Mouse (Mus musculus) gastrocnemius, postnatal 4 days (tissue): ENCODE results near the gene Atp9a. TPM values are rescaled to one million over a fixed set of nuclear protein-coding genes. Genes with fewer than 3 reads are reported as not detected.

Experiments
- DNase-seq, 2 experiments: peaks; one replicate each; pipeline ENCODE4 v3.0.0; 2021 to 2022; ENCODE audit warnings: low spot score in 2 of 2, mixed read lengths in 2 of 2
- total RNA-seq, 2 experiments: library from RNA; stranded (reverse); gene quantifications; 2 replicates each; pipeline ENCODE4 v1.2.3; 2021

Gene Atp9a
- total RNA-seq, 2 experiments from 2014 or later: 69.3 to 86.1 TPM

DNA sequence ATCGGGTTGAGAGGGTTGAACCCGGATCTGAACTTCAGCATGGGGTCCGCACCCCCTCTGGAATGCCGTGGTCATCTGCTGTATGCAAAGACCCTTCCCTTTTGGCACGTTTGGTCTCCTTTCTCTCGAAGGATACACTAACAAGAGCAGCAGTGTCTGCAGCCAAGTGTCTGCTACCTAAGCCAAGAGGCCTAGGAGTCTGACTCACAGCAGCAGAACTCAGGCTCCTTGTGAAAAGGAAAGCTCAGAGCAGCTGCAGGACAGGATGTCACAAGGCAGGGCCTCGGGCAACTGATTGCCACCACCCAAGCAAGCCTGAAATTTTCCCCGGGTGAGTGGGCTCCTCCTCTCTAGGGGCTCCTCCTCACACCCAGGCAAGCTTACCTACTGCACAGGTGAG, 94.0 kb downstream of the Atp9a start:
- no peak for DNase-seq

DNA sequence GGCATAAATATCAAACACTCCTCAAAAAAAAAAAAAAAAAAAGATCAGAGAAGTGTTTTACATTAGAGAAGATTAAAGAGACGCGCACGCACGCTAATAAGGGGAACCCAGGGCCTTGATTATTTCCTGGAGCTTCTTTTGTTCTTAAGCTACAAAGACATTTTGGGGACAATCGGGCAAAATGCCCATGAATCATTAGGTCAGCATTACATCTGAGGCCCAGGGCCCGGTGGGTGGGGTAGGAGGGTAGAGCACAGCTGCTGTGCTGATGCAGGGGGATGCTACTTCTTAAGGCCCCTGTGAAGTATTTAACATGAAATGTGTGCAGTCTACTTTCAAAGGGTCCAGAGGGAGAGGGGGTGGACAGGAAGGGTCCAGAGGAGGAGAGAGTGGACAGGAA, 97.4 kb downstream of the Atp9a start:
- DNase-seq: no peak

DNA sequence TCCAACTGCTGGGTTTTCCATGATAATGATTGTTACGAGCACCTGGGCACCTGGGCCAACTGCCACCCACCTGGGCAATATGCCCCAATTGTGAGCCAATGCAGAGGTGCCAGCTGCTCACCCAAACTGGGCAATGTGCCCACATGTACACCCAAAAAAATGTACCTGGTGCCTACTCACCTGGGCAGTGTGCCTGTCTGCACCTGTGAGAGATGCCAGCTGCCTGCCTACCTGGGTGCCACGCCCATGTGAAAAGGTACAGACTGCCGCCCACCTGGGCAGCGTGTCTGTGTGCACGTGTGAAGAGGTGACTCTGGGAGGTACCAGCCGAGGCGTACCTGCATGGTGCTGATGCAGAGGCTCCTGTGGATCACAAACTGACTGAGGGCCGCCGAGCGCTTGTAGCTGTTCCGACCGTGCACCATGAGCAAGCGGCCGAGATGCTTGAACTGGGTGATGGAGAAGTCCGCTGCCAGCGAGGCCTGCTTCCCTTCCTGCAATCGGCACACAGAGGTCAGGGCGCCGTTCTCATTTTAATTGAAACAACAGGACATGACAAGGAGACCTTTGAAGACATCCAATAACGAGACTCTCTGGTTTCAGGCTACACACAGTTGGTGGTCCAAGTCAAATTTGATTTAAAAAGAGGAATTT, 98.6 kb downstream of the Atp9a start:
- no peak for DNase-seq

DNA sequence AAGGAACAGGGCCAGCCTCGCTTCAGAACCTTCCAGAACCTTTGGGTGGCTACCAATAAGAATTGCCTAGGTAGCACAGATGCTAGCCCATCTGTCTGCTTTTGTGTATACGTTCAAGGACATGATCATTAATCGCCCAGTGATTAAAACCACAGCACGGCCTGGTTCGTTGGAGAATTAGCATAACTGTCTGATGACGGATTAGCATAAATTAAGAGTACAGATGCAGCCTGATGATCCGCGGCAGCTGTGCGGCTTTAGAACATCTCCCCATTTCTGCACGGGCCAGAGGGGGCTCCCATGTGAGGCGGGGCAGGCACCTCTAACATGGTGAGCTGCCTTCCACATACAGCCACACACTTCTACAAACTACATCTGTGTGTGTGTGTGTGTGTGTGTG, 100.0 kb downstream of the Atp9a start:
- no peak for DNase-seq

DNA sequence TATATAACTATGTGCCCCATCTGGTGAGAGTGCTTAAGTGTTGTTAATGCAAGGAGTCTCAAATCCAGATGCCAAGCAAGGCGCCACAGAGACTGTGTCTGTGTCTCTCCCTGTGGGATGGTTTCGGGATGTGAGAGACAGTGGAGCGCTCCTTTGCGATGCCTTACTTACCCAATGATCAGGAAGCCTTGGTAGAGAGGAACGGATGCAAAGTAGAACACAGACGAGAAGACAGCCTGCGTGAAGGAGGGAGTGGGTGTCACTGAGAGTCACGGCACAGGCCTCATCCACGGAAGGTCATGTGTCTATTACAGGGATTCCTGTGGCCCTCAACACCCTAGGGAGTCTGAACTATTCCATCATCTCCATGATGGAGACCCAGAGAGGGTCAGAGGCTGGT, 101.7 kb downstream of the Atp9a start:
- no peak for DNase-seq

DNA sequence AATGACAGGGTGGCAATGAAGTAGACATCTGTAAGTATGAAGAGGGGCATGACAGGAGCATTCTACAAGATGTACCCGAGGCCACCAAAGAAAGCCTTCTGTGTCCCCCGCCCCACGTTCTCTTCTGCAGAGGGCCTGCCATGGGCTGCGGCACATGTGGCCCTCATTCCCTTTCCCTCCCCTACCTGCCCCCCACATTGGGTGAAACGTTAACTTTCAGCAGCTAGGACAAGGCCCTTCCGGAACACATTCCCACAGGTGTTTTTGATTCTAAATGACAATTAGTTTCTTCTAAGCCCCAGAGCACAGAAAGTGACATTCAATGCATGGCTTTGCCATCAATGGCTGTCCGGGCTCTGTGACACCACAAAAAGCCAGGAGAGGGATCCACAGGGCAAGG, 107.3 kb downstream of the Atp9a start:
- DNase-seq: no peak

DNA sequence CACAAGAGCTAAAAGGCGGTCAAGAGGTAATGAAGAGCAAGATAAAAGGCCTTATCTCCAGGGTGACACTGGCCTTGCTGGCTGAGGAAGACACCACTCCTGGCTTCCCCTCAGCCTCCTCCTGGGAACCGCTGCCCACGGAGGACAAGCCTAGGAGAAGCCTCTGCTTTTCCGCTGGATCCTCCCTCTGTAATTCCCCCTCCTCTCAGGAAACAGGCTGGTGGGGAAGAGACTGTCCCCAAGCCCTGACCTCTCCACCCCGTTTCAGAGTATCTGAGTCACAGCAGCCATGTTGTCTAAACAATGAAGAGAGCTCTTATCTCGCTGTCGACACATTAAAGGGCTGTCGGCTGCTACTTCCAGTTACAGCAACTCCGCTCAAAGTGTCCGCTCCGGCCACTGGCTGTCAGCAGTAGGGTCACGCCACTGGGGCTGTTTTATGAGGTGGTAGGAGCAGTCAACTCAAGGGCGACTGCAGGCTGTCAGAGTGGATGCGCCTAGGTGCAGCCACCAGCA, 108.8 kb downstream of the Atp9a start:
- DNase-seq: no peak

DNA sequence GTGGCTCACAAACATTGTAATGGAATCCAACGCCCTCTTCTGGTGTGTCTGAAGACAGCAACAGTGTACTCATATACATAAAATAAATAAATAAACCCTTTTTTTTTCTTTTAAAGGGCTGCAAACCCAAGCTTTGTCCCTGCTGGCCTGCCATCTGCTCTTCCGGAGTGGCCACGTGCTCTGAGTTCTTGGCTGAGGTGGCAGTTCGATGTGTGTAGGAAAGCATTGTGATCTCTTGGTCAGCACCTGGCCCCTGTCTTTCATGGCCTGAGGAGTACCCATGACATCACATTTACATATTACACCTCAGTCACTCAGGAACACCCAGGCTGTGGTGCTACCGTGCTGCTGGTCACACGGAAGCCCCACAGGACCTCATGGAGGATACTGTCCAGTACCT, 109.7 kb downstream of the Atp9a start:
- DNase-seq: no peak

DNA sequence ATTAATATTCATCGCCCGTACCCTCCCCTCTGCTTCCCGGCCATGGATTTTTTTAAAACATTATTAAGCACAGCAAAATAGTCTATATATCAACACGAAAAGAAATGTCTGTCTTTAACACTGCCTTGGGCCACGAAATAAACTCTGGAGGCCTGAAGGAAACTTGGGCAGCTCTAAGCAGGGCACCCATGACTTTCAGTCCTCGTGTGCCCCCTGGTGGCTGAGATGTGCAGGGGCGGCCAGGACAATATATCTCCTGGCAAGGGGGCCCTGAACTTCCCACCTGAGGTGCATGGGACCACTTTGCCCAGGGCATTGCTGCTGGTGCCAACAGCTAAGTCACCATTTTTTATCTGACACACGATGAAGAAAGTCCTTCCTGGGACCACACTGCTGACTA, 113.4 kb downstream of the Atp9a start:
- DNase-seq: peak; percentile 77 to 83

DNA sequence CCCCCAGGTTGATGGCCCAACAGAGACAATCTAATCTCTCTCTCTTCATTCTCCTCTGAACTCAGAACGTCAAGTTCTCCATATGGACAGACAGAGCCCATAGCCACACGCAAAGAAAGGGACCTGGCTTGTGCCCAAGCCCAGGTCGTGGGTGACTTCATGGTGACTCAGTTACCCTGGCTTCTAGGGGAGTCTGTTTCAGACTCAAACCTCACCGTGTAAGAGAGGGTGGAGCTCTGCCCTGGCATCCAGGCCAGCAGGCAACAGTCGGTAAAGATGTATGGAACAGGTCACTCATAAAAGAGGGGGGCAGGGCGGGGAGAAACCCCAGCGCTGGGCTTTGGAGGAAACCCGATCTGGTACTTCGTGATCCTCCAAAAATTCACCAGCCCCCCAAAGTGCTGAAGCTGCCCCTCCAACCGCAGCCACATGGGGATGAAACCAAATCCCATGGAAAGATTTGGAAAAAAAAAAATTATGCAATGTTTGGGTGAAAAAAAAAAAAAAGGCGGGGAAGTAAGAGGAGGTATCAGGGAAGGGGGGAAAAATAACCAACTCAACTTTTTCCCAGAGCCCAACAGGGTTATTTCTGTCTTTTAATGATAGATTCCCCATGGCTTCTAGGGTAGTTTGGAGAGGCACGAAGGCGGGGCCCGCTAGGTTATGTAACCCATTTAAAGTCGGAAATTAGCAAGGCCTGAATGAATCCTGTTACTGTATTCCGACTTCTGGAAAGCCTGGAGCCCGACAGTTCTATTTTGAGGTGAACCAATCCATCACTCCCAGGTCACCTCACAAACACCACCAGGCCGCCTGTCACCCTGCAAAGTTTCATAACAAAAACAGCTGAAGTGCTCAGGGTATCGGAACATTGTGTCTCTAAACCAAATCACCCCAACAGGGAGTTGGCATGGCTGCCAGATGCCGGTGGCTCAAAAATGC, 114.1 kb downstream of the Atp9a start:
- no peak for DNase-seq

DNA sequence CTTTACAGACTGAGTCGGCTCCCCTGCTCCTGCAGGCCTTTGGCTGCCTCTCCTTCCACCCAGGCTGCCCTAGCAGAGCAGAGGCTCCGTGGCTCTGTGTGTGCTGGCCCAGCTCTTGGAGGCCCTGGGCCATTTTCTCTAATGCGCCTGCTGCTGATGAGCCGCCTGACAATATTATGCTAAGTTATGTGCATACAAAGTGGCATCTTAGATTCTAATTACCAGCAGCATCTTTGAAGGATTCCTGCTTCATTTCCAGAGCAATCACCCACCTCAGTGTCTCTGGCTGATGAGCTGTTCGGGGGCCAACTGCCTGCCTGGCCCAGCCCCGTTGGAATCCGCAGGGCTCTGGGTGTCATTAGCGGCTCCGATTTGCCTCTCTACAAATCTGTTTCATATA, 115.8 kb downstream of the Atp9a start:
- no peak for DNase-seq

DNA sequence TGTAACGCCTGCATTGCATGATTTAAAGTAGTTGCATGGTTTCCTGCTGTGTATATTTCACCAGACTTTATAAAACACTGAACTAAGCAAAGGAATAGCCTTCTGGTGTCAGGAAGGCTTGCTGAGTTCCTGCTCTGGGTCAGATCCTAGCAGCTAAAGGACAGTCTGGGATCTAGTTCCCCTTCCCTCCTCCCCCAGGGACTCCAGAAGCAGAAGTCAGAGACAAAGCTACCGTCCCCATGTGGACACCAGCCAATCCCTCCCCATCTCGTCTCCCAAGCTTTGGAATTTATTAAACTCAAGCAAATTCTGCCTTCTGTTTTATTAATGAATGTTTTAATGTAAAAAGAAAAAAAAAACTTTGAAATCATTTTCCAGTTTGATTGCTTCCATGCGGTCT, 117.1 kb downstream of the Atp9a start:
- no peak for DNase-seq

DNA sequence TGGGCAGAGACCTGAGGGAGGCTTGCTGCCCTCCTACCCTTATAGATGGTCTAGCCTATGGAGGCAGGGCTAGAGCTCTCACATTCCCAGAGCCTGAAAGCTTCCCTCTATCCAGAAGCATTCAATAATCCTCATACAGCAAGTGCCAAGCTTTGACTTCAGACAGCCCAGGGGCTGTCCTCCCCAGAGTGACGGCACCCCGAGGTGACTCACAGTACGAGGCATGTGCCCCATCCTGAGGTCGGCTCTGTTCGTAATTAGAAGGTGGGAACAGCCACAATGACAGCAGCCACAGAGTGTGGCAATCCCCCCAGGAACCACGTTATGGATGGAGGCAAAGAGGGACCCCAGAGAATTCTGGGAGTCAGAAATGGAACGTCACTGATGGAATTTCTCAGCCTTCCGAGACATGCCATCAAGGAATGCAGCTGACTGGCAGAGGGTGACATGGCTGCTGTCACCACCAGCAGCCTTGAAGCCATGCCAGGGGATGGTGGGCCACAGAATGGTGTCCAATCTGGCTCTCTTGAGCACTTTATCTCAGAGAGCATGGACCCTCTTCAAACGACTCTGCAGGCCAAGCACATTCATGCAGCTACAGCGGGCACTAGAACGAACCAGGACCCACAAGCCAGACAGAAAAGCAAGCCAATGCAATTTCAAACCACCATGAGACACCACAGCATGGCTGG, 121.0 kb downstream of the Atp9a start:
- no peak for DNase-seq

DNA sequence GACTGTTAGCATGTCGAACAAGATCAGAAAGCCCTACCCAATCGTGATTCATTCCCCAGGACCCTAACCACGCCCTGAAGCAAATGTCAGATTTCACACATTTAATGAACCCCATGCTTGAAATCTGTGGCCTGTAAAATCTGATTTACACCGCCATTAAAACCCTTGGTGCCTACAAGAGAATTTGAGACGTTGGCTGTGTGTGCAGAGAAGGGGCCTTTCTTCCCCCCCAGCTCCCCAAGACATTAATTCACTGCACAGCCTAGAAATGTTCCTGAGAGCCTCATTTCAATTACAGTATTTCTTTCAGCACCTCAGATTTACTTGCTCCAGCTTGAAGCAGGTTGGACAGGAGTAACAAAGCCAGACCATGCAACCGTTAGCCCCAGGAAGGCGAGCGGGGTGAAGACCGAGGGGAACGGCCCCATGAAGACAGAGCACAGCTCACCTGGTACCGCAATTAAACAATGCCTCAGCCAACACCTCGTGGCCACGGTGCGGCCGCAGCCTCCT, 123.9 kb downstream of the Atp9a start:
- no peak for DNase-seq

DNA sequence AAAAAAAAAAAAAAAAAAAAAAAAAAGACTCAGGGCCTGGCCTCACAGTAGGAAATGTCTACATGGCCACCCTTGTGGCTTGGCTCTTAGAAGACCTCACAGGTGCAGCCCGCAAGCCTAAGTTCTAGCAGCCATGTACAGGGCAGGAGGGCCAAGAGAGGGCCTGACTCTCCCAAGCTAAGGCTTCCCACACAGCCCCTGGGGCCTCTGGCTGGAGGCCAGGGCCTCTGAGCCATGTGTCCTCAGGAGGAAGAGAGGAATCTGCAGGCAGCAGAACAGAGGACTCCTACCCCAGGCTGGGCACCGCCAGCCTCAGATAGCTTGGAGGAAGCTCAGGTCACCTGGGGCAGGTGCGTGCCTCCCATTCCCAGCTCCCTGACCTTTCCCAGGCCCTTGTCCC, 127.0 kb downstream of the Atp9a start:
- no peak for DNase-seq

DNA sequence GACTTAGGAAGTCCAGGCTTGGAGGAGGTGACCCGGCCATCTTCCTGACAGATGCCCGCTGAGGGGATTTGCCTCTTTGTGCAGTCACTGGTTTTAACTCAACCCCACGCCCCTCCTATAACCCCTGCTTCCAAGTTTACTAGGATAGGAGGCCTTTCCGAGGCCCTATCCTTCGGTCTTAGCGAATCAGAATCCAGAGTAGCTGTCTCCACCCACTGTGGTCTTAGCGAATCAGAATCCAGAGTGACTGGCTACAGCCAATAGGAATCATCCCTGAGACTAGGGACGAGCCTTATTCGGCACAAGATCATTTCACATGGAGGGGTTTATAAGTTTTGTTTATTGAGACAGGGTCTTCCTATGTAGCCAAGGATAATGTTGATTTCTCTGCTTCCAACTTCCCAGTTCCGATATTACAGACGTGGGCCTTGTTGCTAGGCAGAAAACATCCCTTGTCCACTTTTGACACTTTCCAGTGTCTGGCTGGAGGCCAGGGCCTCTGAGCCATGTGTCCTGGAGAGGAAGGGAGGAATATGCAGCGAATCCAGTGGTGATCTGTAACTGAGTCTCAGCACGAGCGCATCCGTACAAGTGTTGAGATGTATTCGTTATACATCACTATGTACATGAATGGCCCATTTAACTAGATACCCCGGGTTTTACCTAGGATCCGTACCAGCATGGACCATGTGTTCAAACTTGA, 127.9 kb downstream of the Atp9a start:
- DNase-seq: no peak

DNA sequence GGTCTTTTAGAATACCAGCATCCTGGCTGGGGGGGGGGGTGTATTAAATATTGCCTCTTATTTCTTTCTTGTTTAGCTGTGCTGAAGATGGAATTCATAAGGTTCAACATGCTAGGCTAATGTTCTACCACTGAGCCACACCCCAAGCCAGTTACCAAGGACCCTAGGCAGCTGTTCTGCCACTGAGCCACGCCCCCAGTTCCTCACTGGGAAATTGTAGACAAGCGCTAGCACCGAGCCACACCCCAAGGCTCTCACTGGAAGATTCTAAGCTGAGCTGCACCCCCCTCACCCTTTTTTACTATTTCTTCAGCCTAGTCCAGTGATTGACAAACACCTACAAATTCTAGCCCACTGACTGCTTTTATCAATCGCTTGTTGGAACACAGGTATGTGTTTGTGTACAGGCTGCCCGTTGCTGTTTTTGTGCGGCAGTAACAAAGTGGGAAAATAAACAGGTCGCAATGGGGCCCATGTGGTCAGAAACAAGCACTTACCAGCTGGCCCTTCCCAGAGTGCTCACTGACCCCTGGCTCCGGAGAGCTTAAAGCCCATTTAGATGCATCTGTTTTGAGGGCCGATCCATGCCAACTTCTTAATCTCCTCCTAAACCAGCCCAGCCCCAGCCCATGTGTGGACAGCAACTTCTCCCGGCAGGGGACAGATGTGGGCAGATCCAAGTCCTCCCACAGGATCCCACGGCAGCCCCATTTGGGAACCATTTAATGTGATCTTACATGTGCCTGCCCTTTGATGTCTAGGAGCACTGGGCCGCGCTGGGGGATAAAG, 128.9 kb downstream of the Atp9a start:
- DNase-seq: no peak

DNA sequence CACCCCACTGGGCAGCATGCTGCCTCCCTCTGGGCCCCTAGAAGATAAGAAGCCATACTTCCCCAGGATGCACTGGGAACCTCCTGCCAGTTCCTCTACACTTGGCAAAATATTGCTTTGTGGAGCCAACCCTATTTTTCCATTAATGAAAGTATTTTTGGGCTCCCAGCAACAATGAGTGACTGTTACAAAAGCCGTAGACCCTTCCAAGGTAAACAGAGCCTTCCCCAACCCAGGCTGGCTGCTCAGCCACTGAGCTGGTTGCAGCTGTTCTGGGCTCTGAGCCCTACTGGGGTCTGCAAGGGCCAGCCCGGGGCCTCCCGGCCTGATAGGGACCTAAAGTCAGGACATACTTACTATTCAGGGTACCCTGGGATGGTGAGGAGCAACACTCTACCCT, 131.3 kb downstream of the Atp9a start:
- DNase-seq: no peak

DNA sequence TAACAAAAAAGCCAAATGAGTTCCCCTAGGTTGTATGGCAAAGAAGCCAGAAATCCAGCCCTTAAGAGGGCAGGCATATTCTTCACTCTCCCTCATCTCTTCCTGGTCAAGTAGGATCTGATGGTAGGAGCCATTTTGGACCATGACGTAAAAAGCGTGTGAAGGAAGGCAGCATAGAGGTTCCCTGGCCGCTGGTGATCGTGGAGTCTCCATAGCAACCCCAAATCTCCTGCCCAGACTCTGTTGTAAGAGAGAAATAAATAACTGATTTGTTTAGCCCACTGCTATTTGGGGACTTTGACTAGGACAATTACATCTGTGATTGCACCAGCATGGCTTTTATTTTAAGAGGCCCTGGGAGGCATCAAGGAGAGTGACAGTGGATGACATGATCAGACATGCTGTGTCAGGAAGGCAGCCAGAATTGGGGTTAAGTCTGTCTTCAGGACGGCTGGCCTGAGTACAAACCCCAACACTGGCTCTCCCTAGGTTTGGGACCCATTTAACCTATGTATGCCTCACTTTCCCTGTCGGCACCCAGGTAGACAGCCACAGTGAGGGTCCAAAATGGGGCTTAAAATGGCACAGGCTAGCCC, 132.5 kb downstream of the Atp9a start:
- DNase-seq: no peak

DNA sequence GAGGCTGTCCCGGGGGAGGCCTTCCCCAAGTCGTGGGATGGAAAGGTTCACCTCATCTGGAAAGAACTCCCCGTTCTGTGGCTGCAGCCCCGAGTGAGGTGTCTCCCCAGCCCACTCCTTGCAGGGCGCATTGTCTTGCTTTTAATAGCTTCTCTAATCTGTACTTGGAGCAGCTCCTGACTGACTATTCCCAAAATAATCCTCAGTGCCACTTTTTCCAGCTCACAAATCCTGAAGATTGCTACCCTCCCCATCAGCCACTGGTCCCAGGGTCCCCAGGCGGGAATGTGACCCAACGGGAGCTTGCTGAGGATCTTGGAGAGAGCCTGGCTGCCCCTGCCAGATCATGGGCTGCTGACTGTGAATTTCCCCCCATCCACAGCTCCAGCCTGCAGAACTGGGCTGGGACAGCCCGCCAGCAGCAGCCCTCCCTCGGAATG, 134.1 kb downstream of the Atp9a start:
- DNase-seq: peak in 1 of 2 experiments; percentile 55
